Mouse (Mus musculus) midbrain, embryonic 11.5 days (tissue): Measurements from ENCODE around the gene 4930407I10Rik. TPM values are rescaled to one million over a fixed set of nuclear protein-coding genes. Genes with fewer than 3 reads are reported as not detected.

Experiments
- polyA plus RNA-seq: library from polyadenylated mRNA; unstranded; fragments of >200 nt; fragmentation: Nextera tagmentation; extraction: Ambion mirVana; gene quantifications from 2 replicates; pipeline ENCODE4 v1.2.1, GENCODE M21; 2014

4930407I10Rik gene
- polyA plus RNA-seq, 1 experiment from 2014 or later: not detected

Other genes starting within 250 kb of the 4930407I10Rik start
- gene Tob2, start 200.4 kb upstream of the 4930407I10Rik start, polyA plus RNA-seq: 10.4 and 12.9 TPM in 2 replicates
- 179 and 197 TPM in 2 replicates for gene Phf5a, start 187.2 kb upstream of the 4930407I10Rik start, polyA plus RNA-seq
- 155 and 165 TPM in 2 replicates for gene Aco2, start 186.8 kb upstream of the 4930407I10Rik start, polyA plus RNA-seq
- 66.9 and 75.6 TPM in 2 replicates for gene Polr3h, start 132.9 kb upstream of the 4930407I10Rik start, polyA plus RNA-seq
- 18.0 and 18.9 TPM in 2 replicates for gene Csdc2, start 122.4 kb upstream of the 4930407I10Rik start, polyA plus RNA-seq
- gene Pmm1, start 98.2 kb upstream of the 4930407I10Rik start, polyA plus RNA-seq: 26.9 and 29.8 TPM in 2 replicates
- gene 1700029P11Rik, start 78.6 kb upstream of the 4930407I10Rik start, polyA plus RNA-seq: not detected in 2 replicates
- 58.4 and 62.2 TPM in 2 replicates for gene Xrcc6, start 71.3 kb upstream of the 4930407I10Rik start, polyA plus RNA-seq
- gene Desi1, start 25.3 kb upstream of the 4930407I10Rik start, polyA plus RNA-seq: 33.7 and 37.8 TPM in 2 replicates
- 275 and 283 TPM in 2 replicates for gene Snu13, start 11.6 kb upstream of the 4930407I10Rik start, polyA plus RNA-seq
- gene Mei1, start 10.8 kb downstream of the 4930407I10Rik start, polyA plus RNA-seq: 0.04 TPM in 1 of 2 replicates, not detected in the other
- gene Ccdc134, start 68.8 kb downstream of the 4930407I10Rik start, polyA plus RNA-seq: 17.2 and 18.5 TPM in 2 replicates
- 148 and 170 TPM in 2 replicates for gene Srebf2, start 88.0 kb downstream of the 4930407I10Rik start, polyA plus RNA-seq
- gene Shisa8, start 153.7 kb downstream of the 4930407I10Rik start, polyA plus RNA-seq: 0.14 and 0.57 TPM in 2 replicates
- gene Tnfrsf13c, start 165.2 kb downstream of the 4930407I10Rik start, polyA plus RNA-seq: 0.07 and 0.17 TPM in 2 replicates
- 79.2 and 89.1 TPM in 2 replicates for gene Cenpm, start 185.6 kb downstream of the 4930407I10Rik start, polyA plus RNA-seq
- 1.0 and 1.4 TPM in 2 replicates for gene 1500009C09Rik, start 193.2 kb downstream of the 4930407I10Rik start, polyA plus RNA-seq
- 163 and 169 TPM in 2 replicates for gene Sept3, start 215.7 kb downstream of the 4930407I10Rik start, polyA plus RNA-seq
- 0.11 TPM in 1 of 2 replicates, not detected in the other for gene Wbp2nl, start 239.8 kb downstream of the 4930407I10Rik start, polyA plus RNA-seq